Mouse (Mus musculus): Measurements from ENCODE around the gene Axin2. TPM values are rescaled to one million over a fixed set of nuclear protein-coding genes. Genes with fewer than 3 reads are reported as not detected.

Gene Axin2
- total RNA-seq, 4 experiments from 2014 or later, result 3.7 to 7.3 (median 4.8) TPM

DNA sequence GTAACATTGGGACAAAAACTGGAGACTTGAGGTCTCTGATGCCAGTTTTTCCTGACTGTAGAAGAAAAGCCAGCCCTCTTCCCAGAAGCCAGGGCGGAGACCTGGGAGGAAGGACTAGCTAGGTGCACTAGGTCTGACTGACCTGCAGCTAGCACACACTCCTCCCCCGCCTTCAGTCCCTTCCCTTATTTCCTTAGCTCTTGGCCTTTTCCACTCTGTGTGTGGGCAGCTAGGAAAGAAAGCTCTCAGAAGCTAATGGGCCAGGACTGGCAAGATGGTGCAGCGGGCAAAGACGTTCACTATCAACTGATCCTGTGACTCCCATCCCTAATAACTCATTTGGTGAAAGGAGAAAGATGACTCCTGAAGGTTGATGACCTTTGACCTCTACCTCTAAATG lies 17.8 kb upstream of the Axin2 start:
- no peak for DNase-seq (ENCODE audit: low spot score)

GRCm38 (mm10) chr11:108906590-108907254 lies 13.4 kb upstream of the Axin2 start:
- no peak for DNase-seq (ENCODE audit: low spot score)

DNA sequence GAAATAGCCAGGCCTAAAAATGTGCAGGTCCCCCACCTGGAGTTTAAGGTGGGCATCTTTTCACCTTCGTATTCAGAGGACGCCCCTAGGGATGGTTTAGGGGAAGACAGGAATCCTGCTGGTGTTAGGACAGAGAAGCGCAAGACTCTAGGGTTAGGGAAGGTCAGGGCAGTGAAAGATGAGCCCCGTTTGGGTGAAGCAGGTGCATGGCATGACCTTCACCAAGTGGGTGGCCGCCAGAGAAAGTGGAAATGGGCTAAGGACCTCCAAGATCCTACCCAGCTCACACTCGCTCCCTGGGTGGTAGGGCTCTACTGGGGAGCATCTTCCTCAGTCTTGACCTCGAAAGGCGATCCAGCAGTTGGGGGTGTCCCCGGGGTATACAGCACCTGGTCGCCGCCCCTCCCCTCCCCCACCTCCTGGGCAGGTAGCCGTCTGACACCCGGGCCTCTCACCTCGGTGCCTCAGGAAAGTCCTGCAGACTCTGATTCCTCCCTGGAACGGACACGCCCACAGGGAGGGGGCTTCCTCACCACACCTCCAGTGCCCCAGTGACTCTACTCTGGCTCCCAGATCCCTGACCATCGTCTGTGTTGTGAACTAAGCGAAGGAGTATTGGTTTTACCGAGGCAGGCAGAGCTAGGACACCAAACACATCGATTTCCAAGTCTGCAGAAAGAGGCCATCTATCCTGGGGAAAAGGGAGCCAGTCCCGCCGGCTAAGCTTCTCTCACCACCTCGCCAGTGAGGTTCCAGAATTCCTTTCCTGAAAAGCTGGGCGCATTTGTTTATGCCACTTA lies 10.6 kb upstream of the Axin2 start:
- DNase-seq (ENCODE audit: low spot score), result no peak

DNA sequence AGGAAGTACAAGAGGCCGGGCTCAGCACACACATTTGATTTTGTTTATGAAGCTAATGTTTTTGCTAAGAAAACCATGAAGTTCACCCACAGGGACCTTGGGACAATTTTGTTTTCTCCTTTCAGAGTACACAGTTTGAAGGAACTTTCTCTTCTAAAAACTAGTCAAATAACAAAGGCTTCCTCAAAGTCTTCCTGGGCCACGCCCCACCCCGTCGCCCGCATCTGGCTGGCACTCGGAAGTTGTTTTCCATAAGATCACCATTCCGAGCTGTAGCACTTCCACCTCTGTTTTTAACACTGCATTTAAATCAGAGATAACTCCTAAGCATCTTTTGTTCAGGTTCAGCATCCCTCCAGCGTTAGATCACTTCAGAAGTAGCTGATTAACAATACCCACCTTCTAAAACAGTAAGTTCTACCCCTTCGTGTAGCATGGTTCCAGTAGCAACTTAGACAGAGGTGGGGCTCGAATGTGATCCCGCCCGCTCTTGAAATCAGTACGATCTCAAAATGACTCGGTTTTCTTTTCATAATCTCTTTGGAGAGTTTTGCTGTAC lies 9.7 kb upstream of the Axin2 start:
- no peak for DNase-seq (ENCODE audit: low spot score)

DNA sequence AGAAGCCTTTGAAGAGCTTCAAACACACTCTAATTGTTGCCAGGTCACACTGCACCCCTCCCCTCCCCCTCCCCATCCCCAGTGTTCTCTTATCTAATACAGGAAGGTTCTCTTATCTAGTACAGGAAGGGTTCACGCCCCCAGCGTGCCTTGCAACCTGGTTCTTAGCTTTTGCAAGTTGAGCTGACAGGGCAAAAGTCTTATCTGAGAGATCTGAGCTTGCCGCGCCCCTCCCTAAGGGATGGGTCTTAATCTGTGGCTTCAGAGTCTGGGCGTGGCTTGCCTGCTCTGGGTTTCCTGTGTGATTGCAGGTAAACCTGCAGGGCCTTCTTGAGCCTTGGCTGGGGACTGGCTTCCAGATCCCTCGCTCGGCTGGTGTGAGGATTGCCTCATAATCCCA lies 9.2 kb upstream of the Axin2 start:
- DNase-seq (ENCODE audit: low spot score), result no peak

GRCm38 (mm10) chr11:108912174-108912573 lies 8.0 kb upstream of the Axin2 start:
- DNase-seq (ENCODE audit: low spot score), result no peak

DNA sequence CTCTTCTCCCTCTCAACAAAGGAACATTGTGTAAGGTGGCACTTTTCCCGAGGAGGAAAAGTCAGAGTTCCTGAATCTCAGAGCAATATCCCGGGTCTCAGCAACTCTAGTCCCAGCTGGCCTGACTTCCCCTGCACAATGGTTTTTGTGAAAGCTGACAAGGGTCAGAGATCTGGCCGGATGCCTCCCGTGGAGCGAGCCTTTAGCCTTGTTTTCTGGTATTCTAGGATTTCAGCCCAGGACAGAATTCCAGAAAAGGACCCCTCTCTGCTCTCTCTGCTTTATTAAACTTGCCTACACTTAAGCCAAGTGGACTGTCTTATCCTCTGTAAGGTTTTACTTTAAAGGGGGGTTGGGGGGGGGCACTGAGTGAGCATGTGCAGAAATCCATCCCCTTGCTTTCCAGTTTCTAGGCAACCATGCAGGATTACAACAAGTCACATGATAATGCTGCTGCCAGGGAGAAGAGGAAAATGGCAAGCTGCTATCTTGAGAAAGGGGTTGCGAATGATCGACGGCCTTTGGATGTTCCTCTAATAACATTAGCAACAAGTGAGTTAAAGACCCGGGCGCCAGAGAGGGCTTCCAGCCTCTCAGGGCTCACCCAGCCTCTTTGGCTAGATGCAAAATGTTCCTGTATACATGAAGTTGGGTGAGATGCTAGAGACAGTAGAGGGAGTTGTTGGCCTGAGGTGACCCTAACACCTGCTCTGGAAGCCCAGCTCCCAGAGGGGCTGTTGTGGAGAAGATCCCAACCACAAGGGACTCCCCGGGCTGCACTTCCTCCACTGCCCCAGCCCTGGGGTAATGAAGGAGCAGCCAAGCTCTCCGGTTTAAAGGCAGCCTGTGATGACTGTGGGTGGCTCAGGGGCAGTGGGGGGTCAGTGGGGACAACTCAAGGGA lies 2.5 kb upstream of the Axin2 start:
- DNase-seq (ENCODE audit: low spot score), result peak; percentile 21

- peak; percentile 82 for DNase-seq (ENCODE audit: low spot score)
Observed at GRCm38 (mm10) chr11:108920636-108921505, 722 bp downstream of the Axin2 start.

DNA sequence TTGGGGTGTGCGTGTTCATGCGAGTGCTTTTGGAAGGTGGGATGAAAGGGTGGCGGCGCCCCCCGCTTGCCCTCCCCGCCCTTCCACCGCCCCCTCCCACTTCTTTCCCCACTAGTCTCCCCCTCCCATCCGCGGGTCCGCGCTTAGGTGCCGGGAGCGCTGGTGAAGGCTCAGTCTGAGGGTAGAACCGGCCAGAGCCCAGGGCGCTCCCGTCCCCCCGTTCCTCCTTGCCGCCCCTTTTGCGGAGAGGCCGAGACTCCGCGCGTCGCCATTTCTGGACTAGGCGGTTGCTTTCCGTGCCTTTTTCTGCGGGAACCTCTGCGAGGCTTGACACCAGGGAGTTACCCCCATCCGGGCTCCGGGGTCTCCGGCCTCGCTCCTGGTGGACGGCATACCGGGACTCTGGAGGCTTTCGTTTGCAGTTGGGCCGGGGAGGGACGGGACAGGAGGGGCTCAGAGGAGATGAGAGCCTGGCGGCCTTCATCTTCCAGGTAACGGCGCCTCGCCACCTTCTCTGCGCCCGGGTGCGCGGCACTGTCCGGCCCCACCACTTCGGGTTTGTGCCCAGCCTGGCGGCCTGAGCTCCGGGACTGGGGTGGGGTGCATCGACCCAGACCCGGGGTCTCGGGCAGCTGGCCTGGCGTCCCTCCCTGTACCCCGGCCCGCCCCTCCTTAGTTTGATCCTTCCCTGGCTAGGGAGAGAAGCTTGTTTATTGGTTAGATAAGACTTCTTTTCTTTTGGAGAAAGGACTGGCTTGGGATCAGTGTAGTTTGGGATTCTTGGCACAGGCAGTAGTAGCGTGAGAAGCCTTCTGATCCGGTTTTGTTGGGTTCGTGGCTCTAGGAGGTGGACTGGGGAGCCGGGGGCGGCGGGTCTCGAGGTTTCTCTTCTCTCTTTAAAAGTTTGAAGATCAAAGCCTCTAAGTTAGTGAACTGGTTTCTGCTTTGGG lies 1.6 kb downstream of the Axin2 start:
- no peak for DNase-seq (ENCODE audit: low spot score)

GRCm38 (mm10) chr11:108922511-108923187 lies 2.5 kb downstream of the Axin2 start:
- no peak for DNase-seq (ENCODE audit: low spot score)

GRCm38 (mm10) chr11:108923188-108923575 lies 3.0 kb downstream of the Axin2 start:
- no peak for DNase-seq (ENCODE audit: low spot score)

DNA sequence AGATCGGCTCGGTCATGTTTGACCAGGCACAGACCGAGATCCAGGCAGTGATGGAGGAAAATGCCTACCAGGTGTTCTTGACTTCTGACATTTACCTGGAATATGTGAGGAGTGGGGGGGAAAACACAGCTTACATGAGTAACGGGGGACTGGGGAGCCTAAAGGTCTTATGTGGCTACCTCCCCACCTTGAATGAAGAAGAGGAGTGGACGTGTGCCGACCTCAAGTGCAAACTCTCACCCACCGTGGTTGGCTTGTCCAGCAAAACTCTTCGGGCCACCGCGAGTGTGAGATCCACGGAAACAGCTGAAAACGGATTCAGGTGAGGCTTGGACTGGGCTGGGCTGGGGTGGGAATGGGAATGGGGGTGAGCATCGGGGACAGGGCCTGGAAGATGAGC lies 3.6 kb downstream of the Axin2 start:
- DNase-seq (ENCODE audit: low spot score), result no peak

- no peak for DNase-seq (ENCODE audit: low spot score)
Observed at GRCm38 (mm10) chr11:108924346-108924745, 4.2 kb downstream of the Axin2 start.

DNA sequence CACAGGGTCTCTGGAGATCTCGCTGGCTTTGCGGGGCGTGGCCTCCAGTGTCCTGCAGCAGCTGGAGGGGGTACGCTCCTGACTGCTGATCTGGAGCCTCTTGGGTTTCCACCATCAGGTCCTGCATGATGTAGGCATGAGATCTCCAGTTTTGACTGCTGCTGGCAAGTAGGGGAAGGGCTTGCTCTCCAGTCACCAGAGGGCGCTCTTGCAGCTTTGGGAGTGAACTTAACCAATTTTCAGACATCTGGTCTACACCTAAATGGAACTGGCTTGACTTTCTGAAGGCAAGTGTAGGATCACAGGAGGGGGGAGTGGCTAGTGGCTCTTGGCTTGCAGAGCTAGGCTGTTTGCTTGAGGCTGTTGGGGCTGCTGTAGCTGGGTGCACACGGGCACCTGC lies 5.1 kb downstream of the Axin2 start:
- peak; percentile 76 for DNase-seq (ENCODE audit: low spot score)

DNA sequence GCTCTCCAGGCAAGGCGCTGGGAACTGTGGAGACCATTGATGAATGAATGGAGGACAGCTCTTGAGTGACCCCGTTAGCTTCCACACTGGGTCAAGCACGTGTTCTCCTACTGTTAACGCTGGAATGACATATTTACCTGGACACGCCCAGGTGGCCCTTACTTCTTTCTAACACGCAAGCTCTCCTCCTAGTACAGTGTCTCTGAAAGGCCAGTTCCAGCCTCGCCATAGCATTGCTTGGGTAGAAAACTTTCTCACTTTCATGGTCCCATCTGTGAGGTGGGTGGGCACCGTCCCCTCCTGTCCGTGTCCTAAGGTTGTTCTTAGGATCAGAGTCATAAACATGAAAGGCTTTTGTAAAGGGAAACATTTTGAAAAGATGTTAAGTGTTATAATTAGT lies 5.7 kb downstream of the Axin2 start:
- DNase-seq (ENCODE audit: low spot score), result no peak

DNA sequence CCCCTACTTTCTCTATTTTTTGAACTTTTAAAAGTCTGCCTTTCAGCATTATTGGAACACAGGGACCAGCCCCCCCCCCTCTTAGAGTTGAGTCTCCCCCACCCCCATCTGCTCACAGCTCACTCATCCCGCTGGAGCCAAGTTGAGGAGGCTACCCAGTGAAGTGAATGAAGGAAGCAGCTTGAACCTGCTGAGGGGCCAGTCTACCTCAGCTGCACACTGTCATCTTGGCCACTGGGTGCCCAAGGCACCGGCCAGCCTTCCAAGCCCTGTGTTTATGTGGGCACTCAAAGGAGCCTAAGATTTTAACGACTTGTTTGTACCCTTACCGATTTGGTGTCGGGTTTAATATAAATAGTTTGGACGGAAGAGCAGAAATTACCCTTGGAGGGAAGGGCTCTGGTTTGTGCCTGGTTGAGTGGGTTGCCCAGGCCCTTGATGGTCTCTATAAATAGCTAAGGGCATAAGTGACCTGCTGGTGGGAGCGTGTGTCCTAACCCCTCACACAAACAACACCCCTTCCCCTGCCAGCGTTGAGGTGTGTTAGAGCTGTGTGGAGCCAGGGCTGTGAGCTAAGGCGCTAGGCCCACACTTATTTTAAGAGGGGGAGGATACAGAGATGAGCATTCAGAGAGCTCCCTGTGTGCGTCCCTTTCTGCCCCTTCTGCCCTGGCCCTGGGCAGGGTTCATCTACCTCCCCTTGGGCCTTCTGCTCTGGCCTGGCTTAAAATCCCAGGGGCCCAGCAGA lies 6.4 kb downstream of the Axin2 start:
- DNase-seq (ENCODE audit: low spot score), result no peak

DNA sequence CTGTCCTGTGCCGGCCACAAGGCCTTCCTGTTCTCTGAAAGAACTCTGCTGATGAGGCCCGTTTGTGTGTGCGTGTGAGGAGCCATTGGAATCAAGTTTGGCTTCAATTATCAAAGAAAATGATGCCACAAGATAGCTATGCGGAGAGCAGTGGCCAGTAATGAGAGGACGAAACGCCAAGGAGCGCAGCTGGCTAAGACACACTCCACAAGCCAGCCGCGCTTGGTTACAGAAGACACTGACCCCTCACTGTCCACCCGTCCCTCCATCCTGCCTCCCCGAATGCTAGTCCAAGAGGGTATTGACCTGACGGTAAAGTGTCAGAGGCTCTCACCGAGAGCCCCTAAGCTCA lies 6.9 kb downstream of the Axin2 start:
- no peak for DNase-seq (ENCODE audit: low spot score)

GRCm38 (mm10) chr11:108928096-108928495 lies 7.9 kb downstream of the Axin2 start:
- no peak for DNase-seq (ENCODE audit: low spot score)

DNA sequence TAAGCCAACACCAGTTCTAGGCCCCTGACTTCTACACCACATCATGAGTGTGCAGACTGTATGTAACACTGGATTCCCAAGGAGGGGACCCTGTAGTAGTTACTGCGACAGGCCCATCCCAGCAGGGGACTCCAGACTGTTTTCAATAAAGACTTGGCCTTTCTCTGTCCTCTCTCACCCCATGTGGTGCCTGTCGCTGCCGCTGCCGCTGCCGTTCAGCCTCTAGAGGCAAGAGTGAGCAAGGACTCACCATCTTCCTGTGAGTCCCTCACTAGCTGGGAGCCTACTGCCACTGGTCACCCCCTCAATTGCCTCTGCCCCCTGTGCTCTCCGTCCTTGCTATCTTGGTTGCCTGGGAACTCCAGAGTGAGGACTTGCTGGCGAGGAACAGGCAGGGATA lies 8.6 kb downstream of the Axin2 start:
- DNase-seq (ENCODE audit: low spot score), result no peak
